Mouse (Mus musculus) stomach, postnatal 0 days (tissue): Measurements from ENCODE around the gene B3gnt8. TPM values are rescaled to one million over a fixed set of nuclear protein-coding genes. Genes with fewer than 3 reads are reported as not detected.
A peak's percentile ranks its signal among the peaks of the same experiment; 100 is the strongest.

ENCODE experiments used
- ATAC-seq: fragments of 200-750 bp; cut with Nextera tagmentation; 2 replicates; pipeline ENCODE4 v1.8.0; 2017; ENCODE audit not compliant: low FRiP score, low TSS enrichment
- DNase-seq: peaks from one replicate; pipeline ENCODE4 v3.0.0-alpha.2; 2016; ENCODE audit warnings: low spot score
- H3K27ac ChIP-seq: fragments of 300-500 bp; sonication (generic); replicated peaks from 2 replicates; pipeline ENCODE4 v1.5.1; 2014; ENCODE audit warnings: mild to moderate bottlenecking, control low read depth
- H3K27me3 ChIP-seq: fragments of 300-500 bp; sonication (generic); 2 replicates; pipeline ENCODE4 v1.6.1; 2014; ENCODE audit warnings: low read length; ENCODE audit not compliant: control insufficient read depth, insufficient read depth
- H3K36me3 ChIP-seq: fragments of 300-500 bp; sonication (generic); 2 replicates; pipeline ENCODE4 v1.6.1; 2014; ENCODE audit warnings: low read length, mixed read lengths; ENCODE audit not compliant: control insufficient read depth, insufficient read depth
- H3K4me1 ChIP-seq: fragments of 300-500 bp; sonication (generic); replicated peaks from 2 replicates; pipeline ENCODE4 v1.6.1; 2014; ENCODE audit warnings: antibody characterized with exemption; ENCODE audit not compliant: control insufficient read depth, insufficient read depth
- H3K4me2 ChIP-seq: fragments of 300-500 bp; sonication (generic); replicated peaks from 2 replicates; pipeline ENCODE4 v1.6.1; 2014; ENCODE audit warnings: low read depth, mild to moderate bottlenecking, control low read depth, moderate library complexity
- H3K4me3 ChIP-seq: fragments of 300-500 bp; sonication (generic); 2 replicates; pipeline ENCODE4 v1.5.1; 2014; ENCODE audit warnings: low read depth, low read length, control low read depth
- H3K9ac ChIP-seq: fragments of 300-500 bp; sonication (generic); 2 replicates; pipeline ENCODE4 v1.6.1; 2014; ENCODE audit warnings: mild to moderate bottlenecking, low read length, control low read depth, mixed read lengths
- H3K9me3 ChIP-seq: fragments of 300-500 bp; sonication (generic); 2 replicates; pipeline ENCODE4 v1.6.1; 2016; ENCODE audit warnings: low read length; ENCODE audit not compliant: control insufficient read depth
- CTCF ChIP-seq: IDR thresholded peaks from 2 replicates; pipeline ENCODE4 v1.5.1; 2016; ENCODE audit warnings: antibody characterized with exemption, low read depth, mild to moderate bottlenecking, moderate library complexity
- EP300 ChIP-seq: optimal IDR thresholded peaks from 2 replicates; pipeline ENCODE3; 2016; ENCODE audit warnings: antibody characterized with exemption
- WGBS: fragments of 180-500 bp; shearing (Covaris S2); extraction: QIAGEN DNeasy Blood & Tissue Kit; methylation state at CpG from one replicate; pipeline ENCODE4 v1.1.7; 2014; 5-methylcytosine and 5-hydroxymethylcytosine counted together
- polyA plus RNA-seq: library from polyadenylated mRNA; unstranded; fragments of >200 nt; fragmentation: Nextera tagmentation; extraction: Ambion mirVana; gene quantifications from 2 replicates; pipeline ENCODE4 v1.2.1, GENCODE M21; 2015

The B3gnt8 gene
- polyA plus RNA-seq, 1 experiment from 2014 or later: 6.5 TPM

GRCm38 (mm10) chr7:25585351-25586204 is 40.9 kb upstream of the B3gnt8 start:
- H3K9me3 ChIP-seq: no peaks in the 10 kb centered on the region
- no peak overlapping the region for H3K9ac ChIP-seq
- no peaks in the 10 kb centered on the region for H3K4me1 ChIP-seq
- DNase-seq (no peak), ATAC-seq (no peak)
- H3K4me3 ChIP-seq: no peak overlapping the region
- no peak overlapping the region for H3K27ac ChIP-seq
- no peaks in the 10 kb centered on the region for H3K27me3 ChIP-seq
- 81% methylated on average over 9 of the region's 9 CpGs for WGBS
- H3K4me2 ChIP-seq: no peak overlapping the region
- TF ChIP-seq EP300 (no peak), CTCF (no peak)
- H3K36me3 ChIP-seq: no peaks in the 10 kb centered on the region

- no peaks in the 10 kb centered on the region for H3K9me3 ChIP-seq
- no peaks in the 10 kb centered on the region for H3K27me3 ChIP-seq
- ATAC-seq (no peak), DNase-seq (no peak)
- H3K9ac ChIP-seq: no peak overlapping the region
- no peak overlapping the region for H3K4me3 ChIP-seq
- no peaks in the 10 kb centered on the region for H3K36me3 ChIP-seq
- H3K4me2 ChIP-seq: no peak overlapping the region
- TF ChIP-seq CTCF (no peak), EP300 (no peak)
- H3K4me1 ChIP-seq: no peaks in the 10 kb centered on the region
- 83% methylated on average over 2 of the region's 2 CpGs for WGBS
- H3K27ac ChIP-seq: no peak overlapping the region
These were observed 35.2 kb upstream of the B3gnt8 start for GRCm38 (mm10) chr7:25591226-25591625.

- Histone ChIP-seq H3K4me1 (no peaks in the 10 kb centered on the region), H3K27me3 (no peaks in the 10 kb centered on the region), H3K27ac (no peak overlapping the region), H3K9me3 (no peaks in the 10 kb centered on the region), H3K4me3 (no peak overlapping the region), H3K4me2 (no peak overlapping the region), H3K9ac (no peak overlapping the region), H3K36me3 (no peaks in the 10 kb centered on the region)
- ATAC-seq (no peak), DNase-seq (no peak)
- TF ChIP-seq EP300 (no peak), CTCF (no peak)
- WGBS: 66% methylated on average over 3 of the region's 3 CpGs
These were observed 32.6 kb upstream of the B3gnt8 start for GRCm38 (mm10) chr7:25593859-25594258.

- H3K27ac ChIP-seq: no peak overlapping the region
- 10% methylated on average over 10 of the region's 10 CpGs for WGBS
- H3K36me3 ChIP-seq: no peaks in the 10 kb centered on the region
- DNase-seq (peak; percentile 77), ATAC-seq (peak; percentile 35; the same call in 1 of the 2 replicates)
- peak; percentile 90 for TF ChIP-seq CTCF
- no peak for TF ChIP-seq EP300
- no peaks in the 10 kb centered on the region for H3K27me3 ChIP-seq
- H3K9me3 ChIP-seq: no peaks in the 10 kb centered on the region
- H3K9ac ChIP-seq: no peak overlapping the region
- no peak overlapping the region for H3K4me3 ChIP-seq
- no peak overlapping the region for H3K4me2 ChIP-seq
- no peaks in the 10 kb centered on the region for H3K4me1 ChIP-seq
These were observed 26.8 kb upstream of the B3gnt8 start for GRCm38 (mm10) chr7:25599663-25600062.

- TF ChIP-seq CTCF (no peak), EP300 (no peak)
- Histone ChIP-seq H3K27me3 (no peaks in the 10 kb centered on the region), H3K9ac (no peak overlapping the region), H3K9me3 (no peaks in the 10 kb centered on the region), H3K4me1 (no peaks in the 10 kb centered on the region), H3K4me3 (no peak overlapping the region), H3K27ac (no peak overlapping the region), H3K36me3 (no peaks in the 10 kb centered on the region), H3K4me2 (no peak overlapping the region)
- no peak for ATAC-seq
- 85% methylated on average over 11 of the region's 11 CpGs for WGBS
- no peak for DNase-seq
These were observed 25.8 kb upstream of the B3gnt8 start for GRCm38 (mm10) chr7:25600666-25601065.

- H3K4me1 ChIP-seq: no peaks in the 10 kb centered on the region
- H3K4me2 ChIP-seq: no peak overlapping the region
- 90% methylated on average over 16 of the region's 16 CpGs for WGBS
- TF ChIP-seq EP300 (no peak), CTCF (no peak)
- DNase-seq (no peak), ATAC-seq (no peak)
- H3K9me3 ChIP-seq: no peaks in the 10 kb centered on the region
- no peaks in the 10 kb centered on the region for H3K27me3 ChIP-seq
- no peak overlapping the region for H3K4me3 ChIP-seq
- no peak overlapping the region for H3K27ac ChIP-seq
- H3K36me3 ChIP-seq: no peaks in the 10 kb centered on the region
- H3K9ac ChIP-seq: no peak overlapping the region
These were observed 25.1 kb upstream of the B3gnt8 start for GRCm38 (mm10) chr7:25601346-25601745.
